Mouse (Mus musculus): ENCODE data around the gene Gabrg3. TPM values are rescaled to one million over a fixed set of nuclear protein-coding genes. Genes with fewer than 3 reads are reported as not detected.

The Gabrg3 gene
- 10 to 100 TPM; 18.6 to 24.4 (median 21.1) TPM for total RNA-seq (2022)

- peak in 1 of 2 experiments; percentile 39 for DNase-seq (ENCODE audit: low spot score in 2 of 2)
Measured at GRCm38 (mm10) chr7:57386517-57387340, at the start of gene Gabrg3. TSS of gene Gabrg3 (minus strand) at chr7:57387188.

- no peak for DNase-seq (ENCODE audit: low spot score in 2 of 2)
Measured at GRCm38 (mm10) chr7:57422675-57423074, 35.7 kb upstream of the Gabrg3 start.

GRCm38 (mm10) chr7:57421044-57421443 lies 34.1 kb upstream of the Gabrg3 start:
- no peak for DNase-seq (ENCODE audit: low spot score in 2 of 2)

GRCm38 (mm10) chr7:57419392-57419791 lies 32.4 kb upstream of the Gabrg3 start, which contains the start of gene Gabrb3:
TSS of gene Gabrb3 (plus strand) at chr7:57419692.
- no peak for DNase-seq (ENCODE audit: low spot score in 2 of 2)

- no peak for DNase-seq (ENCODE audit: low spot score in 2 of 2)
Measured at GRCm38 (mm10) chr7:57412896-57413295, 25.9 kb upstream of the Gabrg3 start.

- no peak for DNase-seq (ENCODE audit: low spot score in 2 of 2)
Measured at GRCm38 (mm10) chr7:57411163-57411562, 24.2 kb upstream of the Gabrg3 start.

- no peak for DNase-seq (ENCODE audit: low spot score in 2 of 2)
Measured at GRCm38 (mm10) chr7:57393551-57393950, 6.6 kb upstream of the Gabrg3 start.

GRCm38 (mm10) chr7:57390046-57390445 lies 3.1 kb upstream of the Gabrg3 start:
- no peak for DNase-seq (ENCODE audit: low spot score in 2 of 2)

- DNase-seq (ENCODE audit: low spot score in 2 of 2): no peak
Measured at GRCm38 (mm10) chr7:57387341-57387654, 310 bp upstream of the Gabrg3 start.

GRCm38 (mm10) chr7:57384112-57384511 lies 2.9 kb downstream of the Gabrg3 start:
- DNase-seq (ENCODE audit: low spot score in 2 of 2): peak in 1 of 2 experiments; percentile 22

GRCm38 (mm10) chr7:57366013-57366390 lies 21.0 kb downstream of the Gabrg3 start:
- DNase-seq (ENCODE audit: low spot score in 2 of 2): no peak

- DNase-seq (ENCODE audit: low spot score in 2 of 2): no peak
Measured at GRCm38 (mm10) chr7:57365134-57366012, 21.6 kb downstream of the Gabrg3 start.

- no peak for DNase-seq (ENCODE audit: low spot score in 2 of 2)
Measured at GRCm38 (mm10) chr7:57363812-57364211, 23.2 kb downstream of the Gabrg3 start.

GRCm38 (mm10) chr7:57357871-57358540 lies 29.0 kb downstream of the Gabrg3 start:
- no peak for DNase-seq (ENCODE audit: low spot score in 2 of 2)

- peak; percentile 17 to 43 for DNase-seq (ENCODE audit: low spot score in 2 of 2)
Measured at GRCm38 (mm10) chr7:57356565-57357301, 30.3 kb downstream of the Gabrg3 start.

- DNase-seq (ENCODE audit: low spot score in 2 of 2): no peak
Measured at GRCm38 (mm10) chr7:57348774-57349173, 38.2 kb downstream of the Gabrg3 start.

GRCm38 (mm10) chr7:57341910-57342309 lies 45.1 kb downstream of the Gabrg3 start:
- no peak for DNase-seq (ENCODE audit: low spot score in 2 of 2)

- no peak for DNase-seq (ENCODE audit: low spot score in 2 of 2)
Measured at GRCm38 (mm10) chr7:57331211-57331610, 55.8 kb downstream of the Gabrg3 start.

GRCm38 (mm10) chr7:57330240-57330639 lies 56.7 kb downstream of the Gabrg3 start:
- DNase-seq (ENCODE audit: low spot score in 2 of 2): peak in 1 of 2 experiments; percentile 10

GRCm38 (mm10) chr7:57324473-57324872 lies 62.5 kb downstream of the Gabrg3 start:
- DNase-seq (ENCODE audit: low spot score in 2 of 2): no peak

GRCm38 (mm10) chr7:57322086-57322485 lies 64.9 kb downstream of the Gabrg3 start:
- no peak for DNase-seq (ENCODE audit: low spot score in 2 of 2)
